Mouse (Mus musculus) cerebellum, postnatal 4 days (tissue): ENCODE data around the gene Astn1.

ENCODE experiments used
- DNase-seq, 2 experiments: peaks; one replicate each; pipeline ENCODE4 v3.0.0; 2022; ENCODE audit warnings: low spot score in 2 of 2, mixed read lengths in 1 of 2

Astn1 gene

GRCm38 (mm10) chr1:158516558-158516957, 154.5 kb downstream of the Astn1 start:
- DNase-seq, result no peak

DNA sequence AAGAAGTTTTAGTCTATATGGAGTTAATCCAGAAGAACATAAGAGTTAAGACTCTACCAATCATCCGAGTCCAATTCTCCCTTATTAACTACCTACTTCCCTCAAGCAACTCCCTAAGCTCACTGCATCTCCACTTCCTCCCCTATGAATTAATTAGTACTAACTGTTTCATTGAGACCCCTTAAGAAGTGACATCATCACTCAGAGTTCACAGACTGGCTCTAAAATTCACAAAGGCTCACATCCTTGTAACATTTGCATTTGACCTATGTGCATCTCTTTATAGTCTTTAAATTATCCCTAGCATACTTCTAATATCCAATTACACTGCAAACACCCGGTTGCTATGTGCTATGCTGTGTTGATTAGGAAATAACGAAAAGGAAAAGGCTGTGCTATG, 174.1 kb downstream of the Astn1 start:
- DNase-seq, result no peak

- DNase-seq, result no peak
Measured at GRCm38 (mm10) chr1:158536867-158537266, 174.8 kb downstream of the Astn1 start.

DNA sequence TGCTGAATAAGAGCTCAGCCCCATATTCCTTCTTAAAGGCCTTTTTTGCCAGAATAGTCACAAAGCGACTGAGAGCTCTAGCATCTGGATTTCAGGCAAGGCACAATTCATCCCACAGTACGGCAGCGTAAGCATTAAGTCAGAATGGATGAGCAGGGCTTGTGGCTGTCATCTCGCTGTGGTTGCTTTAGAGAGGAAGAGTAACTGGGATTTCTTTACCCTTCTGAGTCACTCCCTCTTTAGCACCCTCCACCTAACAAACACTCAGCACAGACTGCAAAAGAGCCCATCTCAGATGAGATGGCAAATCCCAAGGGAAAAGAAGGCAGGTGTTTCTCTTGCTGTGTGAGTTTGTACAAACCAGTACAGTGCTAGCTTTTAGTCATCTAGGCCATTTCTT, 183.0 kb downstream of the Astn1 start:
- no peak for DNase-seq

DNA sequence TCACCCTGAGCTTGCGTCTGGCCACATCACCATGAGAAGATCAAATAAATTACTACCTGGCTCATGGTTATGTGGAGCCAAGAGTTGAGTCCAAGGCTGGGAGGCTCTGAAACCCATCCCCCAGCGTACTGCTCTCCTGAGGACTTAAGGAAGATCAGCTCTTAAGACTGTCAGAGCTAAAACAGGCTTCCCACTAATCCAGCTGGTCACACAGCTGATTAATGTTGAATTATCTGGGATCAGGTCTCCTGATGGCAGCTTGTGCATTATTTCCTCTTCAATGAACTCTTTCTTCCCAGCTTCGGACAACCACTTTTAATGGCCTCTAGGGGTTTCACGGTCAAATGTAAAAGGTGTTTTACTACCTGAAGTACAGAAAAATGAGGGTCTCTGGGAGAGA, 184.4 kb downstream of the Astn1 start:
- no peak for DNase-seq

DNA sequence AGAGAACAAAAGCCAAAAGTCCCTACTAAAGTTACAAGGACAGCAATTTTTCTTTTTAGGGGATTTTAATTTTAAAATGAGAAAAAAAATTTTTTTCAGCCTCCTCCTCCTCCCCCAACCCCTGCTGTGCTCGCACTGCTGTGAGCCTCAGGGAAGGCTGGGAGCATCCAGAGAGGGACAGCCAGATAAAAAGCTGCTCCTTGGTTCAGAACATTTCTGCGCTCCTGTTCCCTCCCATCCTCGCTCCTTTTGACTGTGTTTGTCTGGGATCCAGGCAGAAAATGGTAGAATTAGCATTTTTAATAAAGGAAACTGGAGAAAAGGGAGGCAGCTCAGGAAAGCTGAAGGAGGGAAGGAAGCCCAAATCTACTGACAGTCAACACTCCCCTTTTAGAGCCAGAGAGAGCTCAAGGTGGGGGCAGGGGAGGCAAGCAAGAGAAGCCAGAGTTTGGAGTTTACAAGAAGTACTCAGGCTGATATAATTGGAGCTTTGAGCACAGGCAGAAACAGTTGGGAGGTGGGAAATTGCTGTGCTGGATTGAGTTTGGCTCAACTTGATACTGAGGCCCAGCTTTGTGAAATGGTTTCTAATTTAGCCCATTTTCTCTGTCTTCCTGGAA, 185.6 kb downstream of the Astn1 start:
- DNase-seq, result peak in 1 of 2 experiments; percentile 10

- no peak for DNase-seq
Measured at GRCm38 (mm10) chr1:158548319-158548718, 186.2 kb downstream of the Astn1 start.

GRCm38 (mm10) chr1:158549616-158550015, 187.5 kb downstream of the Astn1 start:
- DNase-seq, result no peak

- DNase-seq, result no peak
Measured at GRCm38 (mm10) chr1:158551951-158552350, 189.9 kb downstream of the Astn1 start.

- DNase-seq, result no peak
Measured at GRCm38 (mm10) chr1:158553341-158553740, 191.3 kb downstream of the Astn1 start.

GRCm38 (mm10) chr1:158554020-158554505, 192.0 kb downstream of the Astn1 start:
- peak in 1 of 2 experiments; percentile 14 for DNase-seq

- no peak for DNase-seq
Measured at GRCm38 (mm10) chr1:158573168-158573567, 211.1 kb downstream of the Astn1 start.

DNA sequence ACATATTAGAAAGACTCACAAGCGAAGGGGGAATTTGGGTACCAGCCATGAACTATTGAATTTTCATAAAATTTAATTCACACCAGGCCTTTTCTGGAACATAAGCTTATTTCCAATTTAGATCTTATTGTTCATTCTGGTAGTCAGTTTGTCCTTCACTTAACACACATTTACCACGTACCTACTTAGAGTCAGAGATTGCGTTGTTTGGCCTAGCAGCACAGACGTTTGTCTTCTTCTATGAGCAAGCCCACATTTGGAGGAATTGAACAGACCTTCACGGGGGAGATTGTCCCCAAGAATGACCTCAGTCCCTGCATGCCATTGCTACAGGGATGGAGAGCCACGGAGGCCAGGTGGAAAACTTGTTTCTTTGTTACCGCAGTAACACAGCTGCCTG, 211.5 kb downstream of the Astn1 start:
- DNase-seq, result no peak

DNA sequence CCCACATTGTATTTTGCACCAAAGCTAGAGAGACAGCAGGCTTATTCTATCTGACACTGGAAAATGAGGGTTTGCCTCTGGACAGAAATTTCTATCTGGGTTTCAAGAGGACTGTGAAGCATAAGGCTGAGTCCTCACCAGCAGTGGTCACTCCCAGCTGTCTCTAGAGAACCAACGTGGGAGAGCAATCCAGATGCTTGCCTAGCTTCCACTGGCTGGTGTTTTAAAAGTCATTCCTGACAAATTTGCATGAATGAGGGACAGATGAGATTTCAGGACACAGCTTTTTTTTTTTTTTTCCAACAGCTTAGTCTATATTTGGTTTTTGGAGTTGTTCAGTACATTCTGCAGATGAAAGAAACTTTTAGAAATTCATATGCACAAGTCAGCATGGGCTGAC, 213.9 kb downstream of the Astn1 start:
- no peak for DNase-seq

- DNase-seq, result no peak
Measured at GRCm38 (mm10) chr1:158581806-158582205, 219.7 kb downstream of the Astn1 start.

GRCm38 (mm10) chr1:158588903-158589302, 226.8 kb downstream of the Astn1 start:
- no peak for DNase-seq

- peak; percentile 34 to 68 for DNase-seq
Measured at GRCm38 (mm10) chr1:158596726-158597448, 234.8 kb downstream of the Astn1 start.

GRCm38 (mm10) chr1:158597996-158598395, 235.9 kb downstream of the Astn1 start:
- DNase-seq, result no peak

DNA sequence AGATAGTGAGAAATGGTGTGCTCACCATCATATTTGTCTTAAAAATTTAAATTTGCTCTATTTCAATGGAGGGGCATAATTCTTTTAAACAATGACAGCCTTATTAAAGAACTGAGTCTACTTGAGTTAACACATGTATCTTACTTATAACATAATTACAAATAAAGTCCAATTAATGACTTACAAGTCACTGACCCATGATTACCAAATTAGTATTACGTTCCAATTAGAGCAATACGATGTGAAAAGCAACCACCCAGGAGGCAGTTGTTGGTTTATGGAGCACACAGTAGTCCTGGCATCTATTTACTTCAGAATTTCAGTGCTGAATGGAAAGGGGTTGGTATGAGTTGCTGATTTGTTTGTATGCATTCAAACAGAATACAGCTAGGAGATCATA, 237.4 kb downstream of the Astn1 start:
- no peak for DNase-seq

DNA sequence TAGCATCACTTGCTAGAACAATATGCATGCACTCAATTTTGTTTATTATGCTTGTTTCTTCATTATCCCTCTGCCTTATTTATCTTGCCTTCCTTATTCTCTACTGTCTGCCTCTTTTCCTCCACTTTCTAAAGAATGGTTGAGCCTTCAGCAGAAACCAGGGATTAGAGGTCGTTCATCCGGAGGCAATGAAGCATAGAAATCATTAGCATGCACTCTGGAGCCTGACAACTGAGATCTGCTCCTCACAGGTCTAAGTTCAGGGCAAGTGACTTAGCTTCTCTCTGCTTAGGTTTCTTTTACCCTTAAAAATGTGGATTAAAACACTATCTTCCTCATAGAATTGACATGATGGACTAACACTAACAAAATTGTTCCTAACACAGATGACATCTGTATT, 241.0 kb downstream of the Astn1 start:
- no peak for DNase-seq

GRCm38 (mm10) chr1:158604149-158604548, 242.1 kb downstream of the Astn1 start:
- no peak for DNase-seq

- no peak for DNase-seq
Measured at GRCm38 (mm10) chr1:158605597-158605996, 243.5 kb downstream of the Astn1 start.

DNA sequence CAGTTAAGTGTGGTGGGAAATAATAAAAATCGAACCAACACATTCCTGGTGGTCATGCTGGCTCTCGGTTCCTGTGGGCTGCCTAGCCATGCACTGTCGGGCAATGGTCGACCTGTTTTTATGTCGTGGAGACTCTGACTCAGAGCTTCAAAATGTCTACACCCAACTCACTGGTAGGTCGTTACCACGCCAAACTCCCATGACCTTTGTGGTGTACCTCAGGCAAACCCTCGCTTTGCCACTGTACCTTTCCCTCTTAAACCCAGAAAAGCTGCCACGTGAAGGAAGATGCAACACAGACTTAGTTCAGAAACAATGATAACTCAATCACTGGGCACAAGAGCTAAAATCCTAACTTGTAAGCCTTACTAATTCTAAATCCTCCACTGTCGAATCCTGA, 244.3 kb downstream of the Astn1 start:
- no peak for DNase-seq
